Mouse (Mus musculus): ENCODE results near the gene Acox1.
A peak's percentile ranks its signal among the peaks of the same experiment; 100 is the strongest.

Acox1 gene

GRCm38 (mm10) chr11:116198639-116199531 is at the start of gene Acox1, which contains the start of gene Ten1:
Gene Acox1, minus strand, starts transcription at chr11:116199045.
Gene Ten1, plus strand, starts transcription at chr11:116198855.
- peak; percentile 96 for DNase-seq

- DNase-seq = no peak
Observed at GRCm38 (mm10) chr11:116247502-116248222, 48.8 kb upstream of the Acox1 start.

- no peak for DNase-seq
Observed at GRCm38 (mm10) chr11:116245616-116246015, 46.8 kb upstream of the Acox1 start.

GRCm38 (mm10) chr11:116244580-116244979 is 45.7 kb upstream of the Acox1 start:
- DNase-seq = no peak

GRCm38 (mm10) chr11:116241744-116242235 is 42.9 kb upstream of the Acox1 start:
- no peak for DNase-seq

- no peak for DNase-seq
Observed at GRCm38 (mm10) chr11:116239797-116240196, 41.0 kb upstream of the Acox1 start.

GRCm38 (mm10) chr11:116237742-116238395 is 39.0 kb upstream of the Acox1 start, which contains the start of gene Evpl:
Gene Evpl, minus strand, starts transcription at chr11:116238077.
- peak; percentile 82 for DNase-seq

GRCm38 (mm10) chr11:116234901-116235300 is 36.1 kb upstream of the Acox1 start:
- no peak for DNase-seq

- no peak for DNase-seq
Observed at GRCm38 (mm10) chr11:116232427-116232826, 33.6 kb upstream of the Acox1 start.

- DNase-seq = no peak
Observed at GRCm38 (mm10) chr11:116228699-116229098, 29.9 kb upstream of the Acox1 start.

GRCm38 (mm10) chr11:116226414-116226813 is 27.6 kb upstream of the Acox1 start:
- DNase-seq = peak; percentile 89

GRCm38 (mm10) chr11:116222740-116223059 is 23.9 kb upstream of the Acox1 start:
- no peak for DNase-seq

- DNase-seq = no peak
Observed at GRCm38 (mm10) chr11:116221931-116222739, 23.3 kb upstream of the Acox1 start.

- DNase-seq = peak; percentile 81
Observed at GRCm38 (mm10) chr11:116219885-116220284, 21.0 kb upstream of the Acox1 start.

- no peak for DNase-seq
Observed at GRCm38 (mm10) chr11:116218737-116219400, 20.0 kb upstream of the Acox1 start.

GRCm38 (mm10) chr11:116218263-116218662 is 19.4 kb upstream of the Acox1 start:
- DNase-seq = no peak

- no peak for DNase-seq
Observed at GRCm38 (mm10) chr11:116216549-116216948, 17.7 kb upstream of the Acox1 start.

- no peak for DNase-seq
Observed at GRCm38 (mm10) chr11:116215991-116216390, 17.1 kb upstream of the Acox1 start.

- peak; percentile 57 for DNase-seq
Observed at GRCm38 (mm10) chr11:116215181-116215580, 16.3 kb upstream of the Acox1 start.

- no peak for DNase-seq
Observed at GRCm38 (mm10) chr11:116213877-116214510, 15.1 kb upstream of the Acox1 start.

- no peak for DNase-seq
Observed at GRCm38 (mm10) chr11:116212847-116213246, 14.0 kb upstream of the Acox1 start.

Measured in thymus, postnatal 14 days (tissue).